Mouse (Mus musculus) retina, adult 2 months (tissue): ENCODE data around the gene 4930583I09Rik.

Experiments
- DNase-seq: peaks from one replicate; pipeline ENCODE4 v3.0.0-alpha.2; 2012; ENCODE audit warnings: low read depth, low spot score

The 4930583I09Rik gene

DNA sequence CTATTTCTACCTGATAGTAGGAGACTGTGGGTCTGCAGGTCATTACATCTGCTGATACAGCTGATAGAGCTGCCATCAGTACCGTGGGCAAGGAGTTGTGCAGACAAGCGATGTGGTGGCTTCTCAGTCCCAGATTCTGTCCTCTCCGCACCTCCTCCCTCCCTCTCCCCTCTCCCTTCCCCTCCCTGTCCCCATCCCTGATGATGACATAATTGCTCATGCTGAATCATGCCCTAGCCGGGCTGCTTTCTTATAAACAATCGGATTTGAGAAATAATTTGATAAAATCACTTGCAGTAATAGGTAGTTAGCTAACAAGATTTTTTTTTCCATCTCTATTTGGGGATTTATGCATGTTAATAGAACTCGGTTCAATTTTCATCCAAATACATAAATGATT, at the start of gene 4930583I09Rik:
4930583I09Rik (minus strand) TSS at position 144 of the 400 bp plus-strand sequence.
- DNase-seq = no peak

DNA sequence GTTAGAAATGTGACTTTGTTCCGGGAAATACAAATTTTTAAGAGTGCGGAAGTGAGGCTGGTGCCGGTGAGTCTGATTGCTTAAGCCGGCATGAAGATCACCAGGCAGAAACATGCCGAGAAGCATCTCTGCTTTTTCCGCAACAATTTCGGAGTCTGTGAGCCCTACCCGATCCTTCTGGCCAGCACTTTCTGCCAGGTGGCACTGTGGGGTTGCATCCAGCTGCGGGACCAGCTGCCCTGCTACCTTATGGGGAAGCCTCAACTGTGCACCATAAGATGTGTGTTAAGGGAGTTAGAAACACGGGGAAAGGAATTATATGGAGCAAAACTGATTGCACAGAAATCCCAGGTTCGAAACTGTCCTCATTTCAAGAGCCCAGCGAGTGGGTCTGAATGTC, 40.2 kb upstream of the 4930583I09Rik start:
- no peak for DNase-seq

DNA sequence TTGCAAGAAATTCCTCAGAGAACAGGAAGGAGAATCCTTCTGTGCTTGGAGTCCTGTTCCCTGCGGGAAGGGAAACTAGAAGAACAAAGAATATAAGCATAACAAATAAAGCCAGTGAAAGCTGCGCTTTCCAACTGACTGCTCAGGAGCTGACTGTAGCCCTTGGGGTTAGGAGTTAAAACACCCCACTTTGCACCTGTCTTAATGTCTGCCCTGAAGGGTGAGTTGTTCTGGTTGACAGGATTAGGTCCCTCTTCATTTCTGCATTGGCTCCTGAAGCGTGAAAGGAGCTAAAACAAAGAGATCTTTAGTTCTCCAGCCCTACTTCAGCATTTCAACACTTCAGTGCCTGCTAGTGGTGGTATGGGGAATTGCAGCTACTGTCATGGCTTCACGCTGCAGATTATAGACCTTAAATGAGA, 37.8 kb upstream of the 4930583I09Rik start:
- peak; percentile 3 for DNase-seq

DNA sequence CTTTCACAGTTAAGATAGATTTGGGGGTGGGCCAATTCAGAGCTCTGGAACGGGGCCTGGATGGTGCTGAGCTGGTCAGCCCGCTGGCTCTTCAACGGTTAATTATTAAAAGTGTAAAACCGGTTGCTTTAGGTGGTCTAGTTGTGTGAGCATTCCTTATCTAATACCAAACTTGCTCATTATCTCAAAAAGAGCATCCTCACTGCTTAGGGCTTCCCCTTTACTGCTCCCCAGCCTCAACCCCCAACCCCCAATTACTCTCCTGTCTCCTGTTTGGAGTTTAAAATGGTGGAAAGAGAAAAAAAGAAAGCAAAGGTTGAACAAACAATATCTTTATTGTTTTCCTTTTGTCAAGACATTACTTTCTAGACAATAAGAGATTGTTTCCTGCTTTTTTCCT, 27.9 kb upstream of the 4930583I09Rik start:
- no peak for DNase-seq

DNA sequence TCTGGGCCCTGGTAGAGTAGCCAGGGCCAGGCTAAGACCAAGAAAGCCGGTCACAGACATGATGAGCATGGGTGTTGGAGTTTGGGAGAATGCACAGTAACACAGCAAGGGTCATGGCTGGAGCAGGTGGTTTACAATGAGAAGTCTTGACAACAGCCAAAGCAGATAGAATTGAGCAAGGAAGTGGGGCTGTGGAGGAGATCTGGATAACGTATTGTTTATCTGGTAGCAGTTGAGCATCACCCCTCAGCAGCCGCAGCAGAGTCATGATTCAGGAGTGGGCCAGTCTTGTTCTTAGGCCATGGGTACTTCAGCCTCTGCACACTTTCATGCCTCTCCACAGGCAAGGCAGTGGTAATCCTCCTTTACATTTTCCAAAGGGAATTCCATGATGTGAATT, 25.1 kb upstream of the 4930583I09Rik start:
- no peak for DNase-seq

DNA sequence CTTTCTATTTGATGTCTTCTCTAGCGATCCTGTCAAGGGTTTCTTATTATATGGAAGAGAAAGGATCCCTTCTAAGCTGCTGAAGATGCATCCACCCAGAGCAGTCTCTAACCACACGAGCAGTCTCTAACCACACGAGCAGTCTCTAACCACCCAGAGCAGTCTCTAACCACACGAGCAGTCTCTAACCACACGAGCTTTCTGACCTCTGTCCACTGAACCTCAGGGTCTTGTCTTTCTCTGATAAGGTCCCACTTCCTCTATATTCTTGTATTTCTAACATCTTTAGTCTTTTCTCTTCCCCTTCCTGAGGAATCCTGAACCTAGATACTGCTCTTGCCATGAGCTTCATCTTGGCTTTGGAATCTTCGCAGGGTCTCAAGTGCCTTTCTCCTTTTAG, 23.0 kb upstream of the 4930583I09Rik start:
- no peak for DNase-seq

DNA sequence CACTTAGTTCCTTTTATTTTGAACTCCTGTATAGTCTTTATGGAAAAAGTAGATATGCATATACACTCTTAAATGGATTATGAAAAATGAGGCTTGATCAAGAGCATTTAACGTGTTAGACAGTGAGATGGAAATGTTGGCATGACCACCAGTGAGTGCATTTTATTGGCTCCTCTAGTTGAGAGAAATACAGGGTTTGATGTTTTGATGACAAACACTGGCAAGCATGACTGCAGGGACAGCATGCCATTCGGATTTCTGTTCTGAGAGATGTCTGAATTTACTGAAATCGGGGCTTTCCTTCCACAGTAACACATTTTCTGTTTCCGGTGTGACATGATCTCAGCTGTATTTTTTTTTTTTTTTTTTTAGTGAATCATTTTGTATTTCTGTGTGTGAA, 12.2 kb upstream of the 4930583I09Rik start:
- DNase-seq = no peak

DNA sequence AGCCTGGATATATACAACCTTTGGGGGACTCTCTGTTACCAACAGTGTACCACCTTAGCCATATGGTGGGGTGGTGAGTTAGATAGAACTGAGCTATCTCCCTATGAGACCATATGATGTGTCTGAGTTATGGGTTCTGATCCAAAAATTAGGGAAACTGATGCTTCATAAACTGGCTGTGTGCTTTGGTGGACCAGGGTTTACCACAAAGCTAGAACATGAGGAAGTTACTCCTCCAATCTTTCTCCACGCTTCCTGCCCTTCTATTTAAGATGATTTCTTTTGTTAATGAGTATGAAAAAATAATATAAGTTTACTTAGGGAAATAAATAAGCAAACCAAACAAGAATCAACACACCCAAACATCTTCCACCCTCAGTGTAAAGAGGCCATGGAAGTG, 10.8 kb upstream of the 4930583I09Rik start:
- no peak for DNase-seq

DNA sequence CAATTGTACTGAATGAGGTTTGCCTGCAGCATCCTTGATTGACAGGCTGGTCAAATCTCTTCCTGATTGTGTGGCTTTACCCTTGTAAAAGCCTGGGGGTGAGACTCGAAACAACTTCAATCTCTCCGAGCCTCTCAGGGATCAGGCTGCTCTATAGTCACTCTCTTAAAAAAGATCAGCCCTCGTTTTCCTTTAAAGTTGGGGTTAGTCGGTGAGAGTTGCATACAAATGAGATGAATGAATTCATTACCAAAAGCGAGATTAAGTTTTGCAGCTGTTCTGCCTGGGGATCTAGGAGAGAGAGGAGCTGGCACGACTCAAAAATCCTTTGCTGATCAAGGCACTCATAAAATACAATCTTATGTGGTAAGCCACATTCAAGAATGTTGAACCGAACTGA, 1.0 kb upstream of the 4930583I09Rik start:
- DNase-seq = no peak

DNA sequence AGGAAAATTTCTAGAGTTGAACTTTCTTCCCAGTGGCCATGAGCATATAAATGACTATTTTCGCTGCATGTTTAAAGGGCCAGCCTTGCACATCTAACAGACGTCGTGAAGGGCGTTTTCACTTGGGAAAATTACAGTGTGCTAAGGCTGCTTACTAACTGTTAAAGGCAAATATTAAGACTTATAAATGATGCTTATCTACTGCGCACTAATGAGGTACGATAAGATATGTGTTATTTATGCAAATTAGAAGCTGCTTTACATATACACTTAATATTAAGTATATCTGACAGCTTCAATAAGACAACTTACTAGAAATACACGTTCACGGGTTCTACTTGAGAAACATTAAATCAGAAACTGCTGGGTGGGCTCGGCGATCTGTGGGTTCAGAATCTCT, 481 bp upstream of the 4930583I09Rik start:
- no peak for DNase-seq

DNA sequence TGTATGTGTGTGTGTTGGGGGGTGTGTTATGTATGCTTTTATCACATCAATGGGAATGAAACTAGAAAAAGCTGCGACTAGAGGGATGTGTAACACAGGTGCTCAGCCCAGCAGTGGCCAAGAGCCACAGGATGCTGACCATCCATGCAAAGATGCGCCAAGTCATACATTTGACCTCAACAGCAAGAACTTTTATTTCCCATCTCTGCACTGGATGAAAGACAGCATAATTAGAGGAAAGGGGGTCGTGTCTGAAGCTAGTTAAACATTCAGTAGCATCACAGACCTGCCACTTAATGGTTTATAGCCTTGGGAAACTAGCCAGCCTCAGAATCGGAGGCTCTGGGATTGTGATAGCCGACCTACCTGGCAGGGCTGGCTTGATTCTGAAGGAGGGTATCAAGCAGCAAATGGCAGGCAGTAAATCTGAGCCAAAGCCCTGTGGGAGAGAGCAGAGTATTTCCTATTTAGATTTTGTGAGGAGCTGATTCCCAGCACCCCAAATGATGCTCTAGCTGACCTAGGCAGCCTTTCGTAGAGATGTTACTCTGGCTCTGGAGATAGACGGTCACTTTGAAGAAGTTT, 1.9 kb downstream of the 4930583I09Rik start:
- no peak for DNase-seq

DNA sequence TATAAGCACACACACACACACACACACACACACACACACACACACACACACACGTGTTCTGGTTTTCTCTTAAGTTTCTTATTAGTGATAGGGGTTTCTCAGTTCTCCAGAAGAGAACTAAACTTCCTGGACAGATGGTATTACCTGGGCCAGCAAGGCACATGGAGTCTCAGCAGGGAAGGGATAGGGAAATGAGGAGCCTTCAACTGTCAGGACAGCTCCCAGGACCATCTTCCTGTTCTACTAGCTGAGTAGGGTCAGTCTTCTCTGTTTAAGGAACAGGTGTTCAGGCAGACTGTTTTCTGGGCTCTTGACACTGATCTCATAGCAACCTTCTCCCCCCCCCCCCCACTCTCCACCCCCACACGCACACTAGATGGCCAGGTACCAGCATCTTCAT, 2.8 kb downstream of the 4930583I09Rik start:
- DNase-seq = no peak

DNA sequence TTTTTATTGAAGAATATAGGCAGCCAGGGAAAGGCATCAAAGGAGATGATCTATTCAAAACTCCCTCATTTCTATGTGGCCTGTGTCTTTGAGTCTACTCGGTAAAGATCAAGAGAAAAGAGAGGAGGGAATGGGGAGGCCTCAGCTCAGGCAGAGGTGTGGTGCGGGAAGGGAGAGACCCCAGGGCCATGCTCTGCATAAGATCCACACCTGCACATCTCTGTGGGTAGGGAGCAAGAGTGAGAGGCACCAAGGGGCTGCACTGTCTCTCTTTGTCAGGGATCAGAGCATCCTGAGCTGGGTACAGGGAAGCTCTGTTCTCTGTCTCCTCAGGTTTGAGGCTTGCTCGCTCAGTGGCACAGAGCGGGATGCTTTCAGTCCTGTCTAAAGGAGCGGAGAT, 8.4 kb downstream of the 4930583I09Rik start:
- DNase-seq = no peak

DNA sequence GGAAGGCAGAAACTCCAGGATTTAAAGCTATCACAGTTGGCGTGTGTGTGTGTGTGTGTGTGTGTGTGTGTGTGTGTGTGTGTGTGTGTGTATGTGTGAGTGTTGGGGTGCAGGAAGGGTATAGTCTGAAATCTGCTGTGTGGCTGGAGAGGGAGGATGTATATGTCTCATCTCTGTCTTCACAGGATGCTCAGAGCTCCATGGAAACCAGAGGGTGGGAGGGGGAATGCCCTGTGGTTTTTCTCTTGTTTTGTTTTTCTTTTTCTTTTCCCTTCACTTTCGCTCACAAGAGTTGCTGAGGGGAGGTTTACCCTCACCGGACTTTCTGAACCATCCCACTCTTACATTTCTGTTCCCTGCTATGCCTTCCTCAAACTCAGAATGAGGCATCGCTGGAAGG, 9.0 kb downstream of the 4930583I09Rik start:
- DNase-seq = no peak

DNA sequence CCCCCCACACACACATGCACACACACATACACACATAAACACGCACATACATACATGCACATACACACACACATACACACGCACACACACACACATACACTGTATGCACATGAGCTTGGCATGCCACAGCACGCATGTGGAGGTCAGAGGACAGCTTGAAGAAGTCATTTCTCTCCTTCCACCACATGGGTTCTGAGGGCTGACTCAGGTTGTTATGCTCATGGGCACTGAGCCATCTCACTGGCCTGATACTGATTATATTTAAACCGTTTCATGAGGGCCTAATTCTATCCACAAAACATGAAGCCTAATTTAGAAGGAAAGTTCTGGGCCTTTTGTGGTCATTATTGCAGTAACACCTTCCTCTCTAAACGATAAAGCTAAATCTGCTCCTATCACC, 13.3 kb downstream of the 4930583I09Rik start:
- DNase-seq = no peak

DNA sequence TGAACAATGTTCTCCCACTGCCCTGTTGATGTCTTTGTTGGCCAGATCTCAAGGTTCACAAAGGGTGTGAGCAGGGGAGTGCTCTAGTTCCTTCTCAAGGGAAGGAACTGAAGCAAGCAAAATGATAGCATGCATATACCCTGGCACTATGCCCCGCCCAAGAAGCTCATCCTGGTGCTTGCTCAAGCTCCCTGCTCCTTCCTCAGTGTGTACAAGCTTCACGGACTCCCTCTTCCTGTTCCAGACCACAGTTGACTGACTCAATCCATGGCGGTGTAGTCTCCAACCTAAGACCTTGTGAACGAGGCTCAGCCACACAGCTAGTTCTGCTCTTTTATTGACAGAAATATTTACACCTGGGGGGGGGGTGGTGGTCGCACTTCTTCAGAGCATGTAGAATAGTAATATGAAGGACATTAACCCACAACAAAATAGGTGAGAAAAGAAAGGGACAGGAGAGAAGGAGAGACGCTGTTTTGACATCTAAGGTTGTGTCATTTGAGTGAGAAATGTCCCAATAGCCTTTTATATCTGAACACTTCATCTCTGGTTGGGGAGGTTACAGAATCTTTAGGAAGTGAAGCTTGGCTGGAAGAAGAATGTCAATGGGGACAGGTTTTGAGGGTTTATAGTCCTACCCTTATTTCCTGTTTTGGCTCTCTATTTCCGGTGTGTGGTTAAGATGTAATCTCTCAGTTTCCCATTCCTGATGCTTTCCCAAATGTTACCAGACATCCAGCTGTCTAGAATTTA, 14.9 kb downstream of the 4930583I09Rik start:
- DNase-seq = no peak

DNA sequence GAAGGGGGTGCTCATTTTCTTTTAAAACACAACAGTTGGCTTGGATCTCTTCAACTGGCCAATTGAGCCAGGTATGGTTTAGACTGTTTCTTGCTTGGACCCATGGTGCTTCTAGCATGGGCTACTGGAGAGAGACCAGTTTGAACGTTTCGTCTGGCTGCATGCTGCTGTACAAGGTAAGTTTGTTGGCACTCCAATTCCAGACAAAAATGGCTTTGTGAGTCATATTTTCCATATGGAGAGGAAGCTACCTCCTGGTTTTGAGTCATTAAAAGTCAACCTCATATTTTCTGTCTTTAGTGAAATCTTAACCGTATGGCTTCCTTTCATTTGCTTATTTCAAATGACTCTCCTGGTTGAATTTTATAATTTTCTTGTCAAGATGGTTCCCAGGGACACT, 19.6 kb downstream of the 4930583I09Rik start:
- DNase-seq = no peak

DNA sequence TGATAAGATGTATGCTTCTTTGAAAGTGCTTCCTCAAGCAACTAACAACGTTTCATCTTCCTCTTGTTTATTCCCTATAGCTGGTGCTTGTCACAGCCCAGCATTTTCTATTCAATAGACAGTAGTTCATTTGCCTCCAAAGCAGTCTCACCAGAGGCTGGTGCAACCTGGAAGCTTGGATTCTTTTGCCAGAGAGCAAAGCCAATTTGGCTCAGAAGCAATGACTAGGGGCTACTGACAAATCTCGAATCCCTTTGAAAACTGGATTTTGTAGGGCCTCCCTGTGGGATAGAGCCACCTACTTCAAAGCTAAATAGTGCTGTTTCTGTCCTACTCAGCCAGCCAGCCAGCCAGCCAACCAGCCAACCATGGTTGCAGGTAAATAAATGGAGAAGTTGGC, 20.1 kb downstream of the 4930583I09Rik start:
- DNase-seq = no peak

DNA sequence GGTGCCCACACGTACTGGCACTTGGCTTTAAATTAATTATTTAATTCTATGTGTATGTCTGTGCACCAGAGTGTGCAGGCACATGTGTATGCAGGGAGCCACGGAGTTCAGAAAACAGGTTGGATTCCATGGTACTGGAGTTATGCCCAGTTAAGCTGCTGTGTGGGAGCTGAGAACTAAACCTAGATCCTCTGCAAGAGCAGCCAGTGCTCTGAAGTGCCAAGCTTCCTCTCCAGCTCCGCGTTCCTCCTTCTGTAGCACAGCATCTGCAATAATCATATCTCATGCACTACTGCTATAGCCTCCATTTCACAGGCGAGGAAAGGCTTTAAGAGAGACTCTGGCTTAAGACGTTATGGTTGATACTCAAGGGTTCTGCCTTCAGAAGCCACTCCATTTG, 22.3 kb downstream of the 4930583I09Rik start:
- DNase-seq = no peak

DNA sequence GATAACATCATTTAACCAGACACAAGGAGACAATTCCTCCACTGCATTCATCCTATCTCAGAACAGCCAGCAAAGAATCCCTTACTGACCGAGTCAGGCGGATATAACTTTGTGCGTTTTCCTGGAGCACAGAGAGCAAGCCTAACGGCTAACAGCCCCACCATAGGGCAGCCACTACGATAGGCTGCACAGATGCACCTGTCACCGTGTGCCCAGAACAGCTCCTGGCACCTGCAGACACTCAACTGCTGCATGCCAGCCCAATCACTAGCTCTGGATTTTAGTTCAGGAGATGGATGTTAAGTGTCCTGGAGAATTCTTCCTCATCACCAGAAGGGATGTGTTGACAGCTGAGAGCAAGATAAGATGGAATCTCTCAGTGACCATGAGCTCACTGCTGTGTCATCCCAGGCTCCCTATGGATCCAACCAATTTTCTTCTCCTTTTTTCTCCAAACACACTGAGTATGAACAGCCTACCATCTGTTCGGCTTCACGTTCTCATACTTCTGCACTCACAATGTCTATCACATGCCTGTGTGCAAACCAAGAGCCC, 29.8 kb downstream of the 4930583I09Rik start:
- no peak for DNase-seq

DNA sequence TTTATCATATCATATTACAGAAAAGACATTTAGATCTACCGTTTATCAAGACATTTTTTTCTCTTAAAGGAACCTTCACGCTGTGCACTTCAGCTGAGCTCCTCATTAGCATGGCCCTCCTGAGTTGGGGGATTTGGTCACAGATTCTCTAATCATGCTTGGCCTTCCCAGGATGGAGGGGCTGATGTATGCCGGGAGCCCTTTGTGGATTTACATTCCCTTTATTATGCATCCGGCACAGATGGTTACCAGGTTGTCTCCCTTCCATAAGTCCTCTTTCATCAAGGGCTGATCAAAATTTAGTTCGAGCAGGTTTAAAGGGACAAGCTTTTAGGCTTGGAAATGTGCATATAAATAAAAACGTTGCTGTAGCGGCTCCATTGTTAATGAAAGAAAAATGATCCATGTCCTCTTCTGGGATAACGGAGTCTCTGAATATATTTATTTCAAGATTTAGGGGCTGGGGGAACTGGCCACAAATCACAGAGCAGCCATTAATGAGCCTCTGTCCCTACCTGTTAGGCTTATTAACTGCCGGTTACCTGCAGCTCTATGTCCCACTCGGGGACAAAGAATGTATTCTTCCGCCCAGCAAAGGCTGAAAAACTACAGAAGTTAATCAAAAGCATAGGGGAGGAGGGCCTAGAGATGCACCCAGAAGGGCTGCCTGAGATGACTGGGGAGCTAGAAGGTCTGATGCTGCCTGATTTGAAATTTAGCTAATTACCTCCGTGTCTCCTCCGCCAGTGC, 31.3 kb downstream of the 4930583I09Rik start:
- DNase-seq = no peak

DNA sequence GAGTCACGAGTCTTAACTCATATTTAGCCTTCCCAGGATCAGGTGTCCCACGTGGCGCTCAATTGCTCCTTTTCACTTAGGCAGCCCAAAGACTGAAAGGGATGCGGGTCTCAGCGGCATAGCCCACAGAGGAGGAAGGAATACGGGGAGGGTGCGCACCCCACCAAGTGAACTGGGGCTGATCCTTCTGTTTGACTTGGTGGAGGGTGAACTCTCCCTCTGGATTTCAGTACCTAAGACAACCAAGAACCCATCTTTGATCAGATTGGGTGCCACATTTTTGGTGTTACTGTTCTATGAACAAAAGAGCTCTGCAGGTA, 33.0 kb downstream of the 4930583I09Rik start:
- DNase-seq = no peak
